Mouse (Mus musculus): ENCODE measurements at regions not wholly inside any gene's neighbourhood (a gene's known extent, or its start where the extent isn't known, plus 50 kb on each side); places are given as distances from the start of the nearest gene placed in this dataset.

DNA sequence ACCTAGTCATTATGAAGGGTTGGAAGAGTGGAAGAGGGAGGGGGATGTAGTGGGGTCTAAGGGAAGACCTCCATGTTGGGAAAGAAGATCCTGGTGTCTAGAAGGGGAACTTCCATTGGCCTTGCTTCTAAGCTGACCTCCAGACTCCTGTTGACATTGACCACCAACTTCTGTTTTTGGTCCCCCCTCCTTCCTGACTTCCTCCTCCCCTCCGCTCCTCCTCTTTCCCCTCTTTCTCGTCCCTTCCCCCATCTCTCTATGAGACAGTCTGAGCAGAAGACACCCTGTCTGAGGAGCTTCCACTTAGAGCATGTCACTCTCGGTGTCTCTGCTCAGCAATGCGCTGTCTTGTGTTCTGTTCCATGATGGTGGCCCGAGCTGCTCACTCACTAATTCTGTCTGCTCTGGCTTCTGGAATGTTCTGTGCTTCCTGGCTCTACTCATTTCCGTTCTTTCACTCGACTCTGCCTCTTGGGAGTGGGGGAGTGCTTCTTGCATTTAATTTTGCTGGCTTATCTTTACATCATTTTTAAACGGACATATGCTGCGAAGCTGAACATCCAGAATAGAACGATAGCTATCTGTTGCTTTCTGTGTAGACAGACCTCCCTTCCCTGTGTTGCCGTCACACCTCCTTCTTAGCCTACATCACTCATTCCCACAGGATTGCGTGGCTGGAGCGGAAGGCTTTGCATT, 148.7 kb downstream of the Tpra1 start:
- intact Hi-C loops (cut with DNase I), result no loop called here

DNA sequence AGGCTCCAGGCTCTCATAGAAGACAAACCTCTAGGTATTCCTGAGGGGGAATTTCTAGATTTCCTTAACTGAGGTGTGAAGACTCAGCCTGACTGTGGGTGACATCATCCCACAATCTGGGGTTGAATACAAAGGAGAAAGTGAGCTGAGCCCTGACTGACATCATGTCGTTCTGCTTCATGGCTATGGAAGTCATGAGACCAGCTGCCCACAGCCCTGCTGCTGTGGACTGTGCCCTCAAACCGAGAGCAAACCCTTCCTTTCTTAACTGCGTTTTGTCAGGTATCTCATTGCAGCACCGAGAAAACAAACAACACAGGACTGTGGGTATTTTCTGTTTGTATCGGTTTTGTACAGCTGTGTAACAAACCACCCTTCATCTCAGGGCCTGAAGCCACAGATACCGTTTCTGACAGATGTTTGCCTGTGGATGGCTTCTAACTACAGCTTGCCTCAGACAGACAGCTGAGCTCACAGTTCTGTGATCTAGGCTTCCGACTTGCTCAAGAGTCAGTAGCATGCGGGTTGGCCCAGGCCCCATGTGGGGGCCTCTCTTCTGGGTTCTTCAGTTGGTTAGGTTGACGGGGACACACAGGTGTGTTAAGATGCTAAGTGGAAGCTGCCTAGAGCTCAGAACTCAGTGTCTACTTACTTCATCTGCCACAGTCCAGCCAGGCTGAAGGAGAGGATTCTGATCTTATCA, 150.9 kb downstream of the Tpra1 start:
- intact Hi-C loops (cut with DNase I), result no loop called here

GRCm38 (mm10) chr6:89054060-89054459, 152.0 kb downstream of the Tpra1 start:
- intact Hi-C loops (cut with DNase I), result no loop called here

GRCm38 (mm10) chr6:89059431-89059975, 157.5 kb downstream of the Tpra1 start:
- intact Hi-C loops (cut with DNase I), result no loop called here

DNA sequence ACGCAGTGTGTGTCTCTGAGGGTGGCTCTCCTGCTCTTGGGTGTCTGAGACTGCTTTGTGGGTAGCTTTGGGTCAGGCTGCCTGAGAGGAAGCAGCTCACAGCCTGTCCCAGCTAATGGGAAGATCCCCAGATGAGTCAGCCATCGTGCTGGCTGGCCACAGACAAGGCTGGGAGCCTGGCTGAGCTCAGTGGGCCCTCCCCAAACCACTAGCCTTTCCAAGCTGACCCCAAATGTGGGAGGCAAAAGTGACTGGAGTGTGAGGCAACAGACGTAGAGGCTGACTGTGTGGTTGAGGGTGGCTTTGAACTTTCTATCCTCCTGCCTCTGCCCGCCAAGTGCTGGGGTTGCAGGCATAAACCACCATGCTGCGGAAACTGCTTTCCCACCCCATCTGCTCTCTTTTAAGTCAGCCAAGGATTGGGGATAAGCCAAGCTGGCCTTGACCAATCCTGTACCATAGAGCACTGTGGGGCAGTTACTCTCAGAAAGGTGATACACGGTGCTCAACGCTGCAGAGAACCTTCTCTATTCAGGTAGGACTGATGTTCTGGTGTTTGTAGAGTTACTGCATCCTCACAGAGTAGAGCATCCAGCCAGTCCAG, 163.0 kb downstream of the Tpra1 start:
- intact Hi-C loops (cut with DNase I), result no loop called here

DNA sequence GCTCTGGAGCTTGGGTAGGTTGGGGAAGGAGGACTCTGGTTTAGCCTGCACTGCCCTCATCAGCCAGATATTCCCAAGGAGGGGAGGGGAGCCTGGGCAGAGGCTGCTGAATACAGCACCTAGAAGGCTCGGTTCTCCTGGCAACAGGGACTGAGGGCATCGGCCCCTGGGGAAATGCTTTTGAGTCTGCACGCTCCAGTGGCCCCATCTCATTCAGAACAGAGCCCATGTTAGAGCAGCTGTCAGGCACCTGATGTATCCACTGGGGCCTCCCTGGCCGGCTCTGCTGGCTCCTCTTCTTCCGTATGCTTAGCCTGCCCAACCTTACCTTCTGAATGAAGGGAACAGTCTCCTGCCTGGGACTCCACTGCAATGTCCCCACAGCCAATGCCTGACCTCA, 164.5 kb downstream of the Tpra1 start:
- intact Hi-C loops (cut with DNase I), result no loop called here

- intact Hi-C loops (cut with DNase I), result no loop called here
Observed at GRCm38 (mm10) chr6:89068286-89068685, 166.2 kb downstream of the Tpra1 start.

GRCm38 (mm10) chr6:89069108-89069507, 167.1 kb downstream of the Tpra1 start:
- intact Hi-C loops (cut with DNase I), result no loop called here

DNA sequence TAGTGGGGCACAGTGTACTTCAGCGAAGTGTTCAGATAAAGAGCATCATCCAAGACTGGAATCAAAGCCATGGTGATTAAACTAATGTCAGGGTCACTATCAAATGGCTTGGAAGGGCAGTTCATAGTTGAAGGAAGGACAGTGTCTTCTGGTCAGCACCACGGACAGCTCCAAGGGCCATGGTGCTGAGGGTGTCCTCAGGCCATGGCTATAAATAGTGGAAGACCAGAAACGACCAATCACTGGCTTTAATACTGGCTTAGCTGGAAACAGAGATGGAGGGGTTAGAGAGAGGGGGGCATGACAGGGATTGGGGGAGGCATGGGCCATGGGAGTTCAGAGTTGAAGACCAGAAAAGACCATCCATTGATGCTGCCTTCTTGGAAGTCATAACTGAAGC, 168.0 kb downstream of the Tpra1 start:
- intact Hi-C loops (cut with DNase I), result no loop called here

GRCm38 (mm10) chr6:89071766-89072165, 169.7 kb downstream of the Tpra1 start:
- intact Hi-C loops (cut with DNase I), result no loop called here

- intact Hi-C loops (cut with DNase I), result no loop called here
Observed at GRCm38 (mm10) chr6:89072569-89072968, 170.5 kb downstream of the Tpra1 start.

GRCm38 (mm10) chr6:89081624-89082300, 179.7 kb downstream of the Tpra1 start:
- intact Hi-C loops (cut with DNase I), result no loop called here

DNA sequence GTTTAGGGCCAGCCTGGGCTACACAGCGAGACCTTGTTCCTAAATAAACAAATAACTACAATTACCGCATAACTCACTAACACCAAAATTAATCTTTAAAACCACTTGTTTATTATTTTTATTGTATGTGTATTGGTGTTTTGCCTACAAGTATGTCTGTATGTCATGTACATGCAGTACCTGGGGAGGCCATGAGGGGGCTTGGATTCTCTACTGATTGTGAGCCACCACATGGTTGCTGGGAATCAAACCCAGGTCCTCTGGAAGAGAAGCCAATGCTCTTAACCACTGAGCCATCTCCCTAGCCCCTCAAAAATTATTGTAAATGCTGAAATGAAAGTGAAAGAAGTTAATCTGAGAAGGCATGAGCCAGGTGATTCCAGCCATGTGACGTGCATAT, 182.4 kb downstream of the Tpra1 start:
- intact Hi-C loops (cut with DNase I), result no loop called here

DNA sequence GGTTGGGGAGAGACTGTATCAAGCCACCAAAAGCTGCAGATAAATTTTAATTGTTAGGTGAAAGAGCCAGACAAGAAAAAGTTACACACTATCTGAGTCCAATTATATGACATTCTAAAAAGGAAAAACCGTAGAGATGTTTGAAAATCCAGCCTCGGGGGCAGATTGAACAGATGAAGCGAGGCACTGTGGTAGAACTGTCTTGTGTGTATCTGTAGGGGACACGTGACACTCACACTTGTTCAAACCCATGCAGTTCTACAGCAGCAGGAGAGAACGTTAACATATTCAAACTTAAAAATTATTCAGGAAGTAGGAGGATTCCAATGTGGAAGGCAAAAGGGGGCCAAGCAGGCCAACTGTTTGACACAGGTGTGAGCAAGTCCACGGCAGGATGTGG, 183.1 kb downstream of the Tpra1 start:
- intact Hi-C loops (cut with DNase I), result no loop called here

GRCm38 (mm10) chr6:89087620-89088019, 185.6 kb downstream of the Tpra1 start:
- intact Hi-C loops (cut with DNase I), result no loop called here

- intact Hi-C loops (cut with DNase I), result no loop called here
Observed at GRCm38 (mm10) chr6:89090096-89090495, 188.0 kb downstream of the Tpra1 start.

GRCm38 (mm10) chr6:89095911-89096310, 193.9 kb downstream of the Tpra1 start:
- intact Hi-C loops (cut with DNase I), result no loop called here

DNA sequence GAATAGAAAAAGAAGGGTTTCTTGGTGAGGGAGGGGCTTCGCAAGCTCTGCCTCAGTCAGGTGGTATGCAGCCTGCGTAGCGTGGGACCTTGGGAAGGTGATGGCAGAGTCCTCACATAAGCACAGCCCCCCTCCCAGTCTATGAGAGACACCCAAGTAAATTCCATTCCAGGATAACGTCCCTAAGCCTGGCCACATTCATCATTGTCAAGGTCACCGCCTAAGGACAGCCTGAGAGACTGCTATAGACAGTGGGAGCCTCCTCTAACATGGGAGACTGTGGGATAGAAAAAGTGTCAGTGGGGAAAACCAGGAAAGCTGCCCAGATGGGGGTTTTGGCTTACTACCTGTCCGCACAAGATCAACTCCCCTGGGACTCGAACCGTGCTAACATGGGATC, 195.5 kb downstream of the Tpra1 start:
- intact Hi-C loops (cut with DNase I), result no loop called here

DNA sequence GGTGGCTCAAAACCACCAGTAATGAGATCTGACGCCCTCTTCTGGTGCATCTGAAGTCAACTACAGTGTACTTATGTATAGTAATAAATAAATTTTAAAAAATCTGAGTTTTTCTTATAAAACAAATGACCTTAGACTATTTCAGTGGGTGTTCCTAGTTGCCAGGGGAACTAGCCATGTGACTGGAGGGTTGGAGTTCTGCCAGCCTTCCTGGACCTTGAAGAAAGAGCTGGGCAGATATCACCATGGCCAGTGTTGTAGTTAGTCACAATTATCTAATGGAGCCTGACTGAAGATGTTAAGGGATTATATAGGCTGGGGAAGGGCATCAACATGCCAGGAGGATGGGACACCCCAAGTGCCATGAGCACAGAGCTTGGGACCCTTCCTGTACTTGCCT, 217.2 kb downstream of the Tpra1 start:
- intact Hi-C loops (cut with DNase I), result no loop called here

GRCm38 (mm10) chr6:89121023-89121745, 219.1 kb downstream of the Tpra1 start:
- intact Hi-C loops (cut with DNase I), result no loop called here

- intact Hi-C loops (cut with DNase I), result no loop called here
Observed at GRCm38 (mm10) chr6:89121746-89122070, 219.7 kb downstream of the Tpra1 start.

Data from adrenal gland (tissue).